ENCODE assay signal across 7 mouse cellular contexts in genomic region chr4:57954991-57955390, GRCm38 (mm10). TPM values are rescaled to one million over a fixed set of nuclear protein-coding genes. Genes with fewer than 3 reads are reported as not detected.
A peak's percentile ranks its signal among the peaks of the same experiment; 100 is the strongest.
DNase-seq lines count a peak whose midpoint lies in the region; ATAC-seq and TF ChIP-seq lines count a peak whose summit lies in the region.

No protein-coding gene starts in this region.

- intact Hi-C loops in left cerebral cortex, postnatal 14 days (cut with DNase I), result loop anchor here (10.0 kb wide), 1 partner anchor 120 kb away; no protein-coding TSS in a partner anchor

- H3K27ac ChIP-seq in spleen, adult 2 months (ENCODE audit: insufficient read depth, low read length), result peak overlapping the region; percentile 3; the same call in 1 of the 2 replicates
- H3K27ac ChIP-seq in forebrain, embryonic 11.5 days (ENCODE audit: low read depth, low read length), result no peak overlapping the region
- peak overlapping the region; percentile 85; the same call in 1 of the 2 replicates for H3K27ac ChIP-seq in limb, embryonic 14.5 days (replicated peaks; ENCODE audit: low read depth, low read length)

- H3K9me3 ChIP-seq in forebrain, embryonic 11.5 days (ENCODE audit: control insufficient read depth, low read length), result peaks cover 3% of the 10 kb centered on the region; the same call in 1 of the 2 replicates
- 0 out of 2 replicates have a peak, but pooled peaks cover 9% of the 10 kb centered on the region for H3K9me3 ChIP-seq in limb, embryonic 14.5 days (ENCODE audit: control insufficient read depth, low read length)

- H3K4me1 ChIP-seq in spleen, adult 2 months (ENCODE audit: control insufficient read depth, insufficient read depth, insufficient read length), result peaks cover 8% of the 10 kb centered on the region; the same call in 1 of the 2 replicates
- H3K4me1 ChIP-seq in forebrain, embryonic 11.5 days (replicated peaks; ENCODE audit: control insufficient read depth, insufficient read depth, low read length), result peaks cover 3% of the 10 kb centered on the region; the same call in 1 of the 2 replicates
- H3K4me1 ChIP-seq in limb, embryonic 14.5 days (ENCODE audit: control insufficient read depth, insufficient read depth, low read length), result peaks cover 23% of the 10 kb centered on the region

- no peak for DNase-seq in spleen, adult 2 months (ENCODE audit: low read depth in 1 of 2, low spot score in 2 of 2)
- no peak for DNase-seq in spleen, postnatal 14 days (ENCODE audit: low spot score in 2 of 2)
- DNase-seq in forebrain, embryonic 11.5 days (ENCODE audit: low spot score), result no peak
- no peak for DNase-seq in limb, embryonic 14.5 days (ENCODE audit: low spot score)
- DNase-seq in left cerebral cortex, postnatal 14 days (ENCODE audit: low spot score in 2 of 2), result no peak
- DNase-seq in thymus, postnatal 36 days, result no peak
- no peak for DNase-seq in layer of hippocampus, postnatal 25 days (ENCODE audit: extremely low spot score in 1 of 2, low spot score in 1 of 2)

- TF ChIP-seq POLR2A in spleen, adult 2 months (IDR thresholded peaks at IDR 0.05; ENCODE audit: low read depth, low read length), result no peak
- no peak for TF ChIP-seq POLR2A in limb, embryonic 14.5 days (IDR thresholded peaks at IDR 0.05; ENCODE audit: borderline replicate concordance, extremely low read depth, insufficient read depth, insufficient read length)

- peak overlapping the region; percentile 88 for H3K9ac ChIP-seq in forebrain, embryonic 11.5 days (ENCODE audit: low read length)
- peak overlapping the region; percentile 82 for H3K9ac ChIP-seq in limb, embryonic 14.5 days (ENCODE audit: low read depth, low read length, severe bottlenecking)

- ATAC-seq in forebrain, embryonic 11.5 days (replicated peaks; ENCODE audit: low FRiP score), result no peak
- ATAC-seq in limb, embryonic 14.5 days (ENCODE audit: low FRiP score, low read depth), result no peak

- no peaks in the 10 kb centered on the region for H3K27me3 ChIP-seq in spleen, adult 2 months (ENCODE audit: control insufficient read depth, insufficient read depth, low read length)
- no peaks in the 10 kb centered on the region for H3K27me3 ChIP-seq in forebrain, embryonic 11.5 days (ENCODE audit: control insufficient read depth, insufficient read depth, low read length)
- no peaks in the 10 kb centered on the region for H3K27me3 ChIP-seq in limb, embryonic 14.5 days (ENCODE audit: control insufficient read depth, insufficient read depth, low read length)

- no peak for TF ChIP-seq CTCF in spleen, adult 2 months (IDR thresholded peaks at IDR 0.05; ENCODE audit: extremely low read depth, insufficient read depth, insufficient read length, insufficient replicate concordance)

- WGBS in spleen, adult 2 months, result 70% methylated on average over 8 of the region's 8 CpGs
- 71% methylated on average over 8 of the region's 8 CpGs for WGBS in forebrain, embryonic 11.5 days
- 76% methylated on average over 8 of the region's 8 CpGs for WGBS in limb, embryonic 14.5 days

- H3K4me2 ChIP-seq in forebrain, embryonic 11.5 days (ENCODE audit: low read depth, low read length, severe bottlenecking), result peak overlapping the region; percentile 66
- peak overlapping the region; percentile 68 for H3K4me2 ChIP-seq in limb, embryonic 14.5 days (replicated peaks; ENCODE audit: low read depth, low read length, severe bottlenecking)

- no peak overlapping the region for H3K4me3 ChIP-seq in spleen, adult 2 months (ENCODE audit: extremely low read depth, insufficient read depth, insufficient read length)
- peak overlapping the region; percentile 79 for H3K4me3 ChIP-seq in forebrain, embryonic 11.5 days (ENCODE audit: low read depth, low read length)
- H3K4me3 ChIP-seq in limb, embryonic 14.5 days (replicated peaks; ENCODE audit: low read length), result peak overlapping the region; percentile 83

- peaks cover 16% of the 10 kb centered on the region for H3K36me3 ChIP-seq in spleen, adult 2 months (ENCODE audit: control insufficient read depth, insufficient read depth, low read length)
- H3K36me3 ChIP-seq in forebrain, embryonic 11.5 days (ENCODE audit: control insufficient read depth, insufficient read depth, low read length), result peaks cover 9% of the 10 kb centered on the region
- peaks cover 21% of the 10 kb centered on the region for H3K36me3 ChIP-seq in limb, embryonic 14.5 days (ENCODE audit: control insufficient read depth, insufficient read depth, low read length)

RNA-seq across cellular contexts. Expression of gene Txn1, which starts 1.2 kb away (rescaled TPM):
- 57.0 and 69.7 TPM in 2 replicates for polyA plus RNA-seq in spleen, adult 2 months (2012; rRNA removed)
- polyA plus RNA-seq in forebrain, embryonic 11.5 days (2014; fragmentation: Nextera tagmentation; extraction: Ambion mirVana), result 392 and 414 TPM in 2 replicates
- polyA plus RNA-seq in limb, embryonic 14.5 days (2012; rRNA removed), result 237 and 292 TPM in 2 replicates
- polyA plus RNA-seq in limb, embryonic 14.5 days (2014; fragmentation: Nextera tagmentation; extraction: Ambion mirVana), result 372 and 378 TPM in 2 replicates
- 100 to 1,000 TPM; 156 to 165 TPM for total RNA-seq in left cerebral cortex, postnatal 14 days (2021)
- total RNA-seq in layer of hippocampus, postnatal 25 days (2021), result 100 to 1,000 TPM; 108 to 121 TPM

RNA-seq across cellular contexts. Expression of gene D630039A03Rik, which starts 38.9 kb away (rescaled TPM):
- 0.18 and 0.19 TPM in 2 replicates for polyA plus RNA-seq in spleen, adult 2 months (2012; rRNA removed)
- polyA plus RNA-seq in forebrain, embryonic 11.5 days (2014; fragmentation: Nextera tagmentation; extraction: Ambion mirVana), result not detected in 2 replicates
- polyA plus RNA-seq in limb, embryonic 14.5 days (2012; rRNA removed), result 0.33 and 0.36 TPM in 2 replicates
- polyA plus RNA-seq in limb, embryonic 14.5 days (2014; fragmentation: Nextera tagmentation; extraction: Ambion mirVana), result 0.11 and 0.17 TPM in 2 replicates
- under 1 TPM; 0.15 to 0.19 TPM for total RNA-seq in left cerebral cortex, postnatal 14 days (2021)
- total RNA-seq in layer of hippocampus, postnatal 25 days (2021), result under 1 TPM; 0.39 to 0.42 TPM

RNA-seq across cellular contexts. Expression of gene Txndc8, which starts 53.9 kb away (rescaled TPM):
- not detected in 2 replicates for polyA plus RNA-seq in spleen, adult 2 months (2012; rRNA removed)
- polyA plus RNA-seq in forebrain, embryonic 11.5 days (2014; fragmentation: Nextera tagmentation; extraction: Ambion mirVana), result not detected in 2 replicates
- polyA plus RNA-seq in limb, embryonic 14.5 days (2012; rRNA removed), result not detected in 2 replicates
- not detected in 2 replicates for polyA plus RNA-seq in limb, embryonic 14.5 days (2014; fragmentation: Nextera tagmentation; extraction: Ambion mirVana)
- total RNA-seq in left cerebral cortex, postnatal 14 days (2021), result not detected
- total RNA-seq in layer of hippocampus, postnatal 25 days (2021), result not detected
